Mouse (Mus musculus) granulocyte monocyte progenitor cell, adult 5-6 weeks (primary cell): ENCODE measurements around the gene Rad54l. TPM values are rescaled to one million over a fixed set of nuclear protein-coding genes. Genes with fewer than 3 reads are reported as not detected.

Experiments used
- ATAC-seq: replicated peaks from 2 replicates; pipeline ENCODE4 v1.8.0; 2016; ENCODE audit warnings: mild to moderate bottlenecking, moderate TSS enrichment, inconsistent platforms; ENCODE audit not compliant: poor library complexity, severe bottlenecking
- total RNA-seq, 2 experiments: library from RNA; stranded (forward) in 1 of 2; stranded (reverse) in 1 of 2; fragments of 200-712, 200-1000 nt in 1 of 2; fragments of >200 nt in 1 of 2; fragmentation: Nextera tagmentation in 1 of 2; gene quantifications; 2 replicates each; pipeline ENCODE4 v1.2.3; 2014 to 2017

Rad54l gene
- total RNA-seq, 2 experiments from 2014 or later = 27.9 to 37.5 TPM

DNA sequence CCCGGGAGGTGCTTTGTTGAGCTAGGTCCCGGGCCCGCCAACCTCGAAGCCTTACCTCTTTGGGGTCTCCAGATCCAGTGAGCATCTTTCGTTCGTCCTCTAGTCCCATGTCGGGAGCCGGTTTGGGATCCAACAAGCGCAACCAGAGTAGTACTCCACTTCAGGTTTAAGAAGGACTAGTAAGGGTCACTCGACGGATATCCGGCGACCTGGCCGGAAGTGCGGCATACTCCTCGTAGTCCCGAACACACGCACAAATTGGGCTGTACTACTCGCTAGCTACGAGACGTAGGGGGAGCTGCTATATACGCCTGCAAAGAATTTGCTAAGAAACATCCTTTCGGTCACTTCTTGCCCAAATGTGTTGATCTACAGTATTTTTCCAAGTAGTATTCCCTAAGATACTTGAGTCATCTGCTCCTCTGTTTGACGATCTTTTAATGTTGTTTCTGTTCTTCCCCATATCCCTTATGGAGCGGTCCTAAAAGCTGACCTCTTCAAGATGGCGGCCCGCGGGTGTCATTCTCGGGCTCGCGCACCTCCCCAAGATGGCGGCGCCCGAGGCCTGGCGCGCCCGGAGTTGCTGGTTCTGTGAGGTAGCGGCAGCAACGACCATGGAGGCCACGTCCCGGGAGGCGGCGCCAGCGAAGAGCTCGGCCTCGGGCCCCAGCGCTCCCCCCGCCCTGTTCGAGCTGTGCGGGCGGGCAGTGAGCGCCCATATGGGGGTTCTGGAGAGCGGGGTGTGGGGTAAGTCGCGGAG, 48.4 kb downstream of the Rad54l start, which contains the start of the genes Uqcrh and Lrrc41:
Gene Uqcrh (minus strand): TSS at position 211 of the 760 bp plus-strand sequence.
Gene Lrrc41 (plus strand): TSS at position 409 of the 760 bp plus-strand sequence.
- ATAC-seq = peak; percentile 76

DNA sequence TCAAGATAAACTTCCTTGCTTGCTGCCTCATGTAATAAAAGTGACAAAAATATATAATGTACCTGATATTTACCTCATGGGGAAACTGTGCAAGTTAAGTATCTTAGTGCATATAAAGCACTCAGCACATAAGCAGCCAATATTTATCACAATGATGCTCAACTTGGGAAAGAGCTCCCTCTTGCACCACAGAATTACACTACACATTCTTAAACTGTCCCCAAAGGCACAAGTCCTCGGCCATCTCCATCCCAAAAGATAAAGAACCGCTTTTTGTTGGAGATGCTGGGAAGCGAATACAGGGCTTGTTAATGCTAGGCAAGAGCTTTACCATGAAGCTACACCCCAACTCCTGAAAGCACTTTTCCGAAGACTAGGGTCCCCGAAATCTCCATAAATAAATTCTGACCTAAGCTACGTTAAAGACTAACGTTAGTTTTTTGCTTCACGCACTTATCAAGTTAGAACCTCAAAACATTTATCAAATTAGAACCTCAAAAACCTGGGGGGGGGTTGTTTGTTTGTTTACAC, 49.3 kb downstream of the Rad54l start:
- ATAC-seq = 0 out of 2 replicates have a peak, but pooled peaks have one; percentile 10

- no peak for ATAC-seq
Observed at GRCm38 (mm10) chr4:116073146-116073545, 50.3 kb downstream of the Rad54l start.

DNA sequence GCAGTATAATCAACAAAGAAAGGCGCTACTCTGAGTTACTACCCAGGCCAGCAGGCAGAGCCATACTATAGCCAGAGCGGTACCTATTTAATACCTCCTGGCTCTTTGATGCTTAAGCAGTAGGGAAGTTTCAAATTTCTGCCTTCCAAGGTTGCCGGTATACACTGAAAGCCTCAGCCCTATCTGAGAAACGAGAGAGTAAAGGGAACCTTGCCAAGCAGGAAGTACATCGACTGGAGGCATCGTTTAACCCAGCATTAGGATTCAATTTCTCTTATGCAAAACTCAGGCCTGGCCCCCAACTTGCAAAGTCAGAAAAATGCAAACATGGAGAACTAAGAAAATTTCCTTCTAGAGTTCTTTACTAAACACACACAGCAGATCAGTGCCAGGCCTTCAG, 53.4 kb downstream of the Rad54l start:
- no peak for ATAC-seq

GRCm38 (mm10) chr4:116063855-116064254, 59.6 kb downstream of the Rad54l start:
- no peak for ATAC-seq

DNA sequence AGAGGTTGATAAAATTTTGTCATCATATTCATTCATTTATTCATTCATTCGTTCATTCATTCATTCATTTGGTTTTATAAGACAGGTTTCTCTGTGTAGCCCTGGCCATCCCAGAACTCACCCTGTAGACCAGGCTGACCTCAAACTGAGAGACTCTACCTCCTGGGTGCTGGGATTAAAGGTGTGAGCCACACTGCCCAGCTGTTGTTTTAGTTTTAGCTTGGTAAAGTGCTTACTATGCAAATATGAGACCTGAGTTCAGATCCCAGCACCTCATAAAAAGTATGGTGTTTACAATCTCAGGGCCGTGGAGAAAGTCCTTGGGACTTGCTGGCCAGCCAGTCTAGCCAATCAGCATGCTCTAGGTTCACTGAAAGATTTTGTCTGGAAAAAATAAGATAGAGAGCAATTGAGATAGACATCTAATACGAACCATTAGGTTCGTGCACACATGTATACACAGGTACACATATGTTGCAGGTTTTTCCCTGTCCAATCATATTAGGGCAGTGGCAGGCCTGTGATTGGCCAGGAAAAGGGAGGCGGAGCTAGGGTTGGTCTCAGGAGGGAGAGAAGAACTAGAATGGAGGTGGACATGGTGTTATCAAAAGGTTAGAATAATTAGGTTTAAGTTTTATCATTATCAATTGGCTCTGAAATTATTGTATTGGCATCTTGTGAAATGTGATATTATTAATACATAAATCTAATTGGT, 64.3 kb downstream of the Rad54l start:
- ATAC-seq = no peak

DNA sequence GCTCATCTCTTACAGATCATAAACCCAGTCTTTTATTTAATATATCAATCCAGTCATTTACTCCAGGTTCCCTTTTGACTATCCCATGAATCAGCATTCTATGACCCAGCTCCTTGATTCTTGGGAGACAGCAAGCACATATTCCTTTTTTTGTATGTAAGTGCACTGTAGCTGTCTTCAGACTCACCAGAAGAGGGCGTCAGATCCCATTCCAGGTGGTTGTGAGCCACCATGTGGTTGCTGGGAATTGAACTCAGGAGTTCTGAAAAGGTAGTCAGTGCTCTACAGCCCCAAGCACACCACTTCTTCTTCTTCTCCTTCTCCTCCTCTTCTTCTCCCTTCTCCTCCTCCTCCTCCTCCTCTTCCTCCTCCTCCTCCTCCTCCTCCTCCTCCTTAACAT, 65.9 kb downstream of the Rad54l start:
- ATAC-seq = no peak

- ATAC-seq = peak; percentile 93
Observed at GRCm38 (mm10) chr4:116053399-116053961, 70.0 kb downstream of the Rad54l start, which contains the start of gene Nsun4. TSS of gene Nsun4 (minus strand) at chr4:116053876.

DNA sequence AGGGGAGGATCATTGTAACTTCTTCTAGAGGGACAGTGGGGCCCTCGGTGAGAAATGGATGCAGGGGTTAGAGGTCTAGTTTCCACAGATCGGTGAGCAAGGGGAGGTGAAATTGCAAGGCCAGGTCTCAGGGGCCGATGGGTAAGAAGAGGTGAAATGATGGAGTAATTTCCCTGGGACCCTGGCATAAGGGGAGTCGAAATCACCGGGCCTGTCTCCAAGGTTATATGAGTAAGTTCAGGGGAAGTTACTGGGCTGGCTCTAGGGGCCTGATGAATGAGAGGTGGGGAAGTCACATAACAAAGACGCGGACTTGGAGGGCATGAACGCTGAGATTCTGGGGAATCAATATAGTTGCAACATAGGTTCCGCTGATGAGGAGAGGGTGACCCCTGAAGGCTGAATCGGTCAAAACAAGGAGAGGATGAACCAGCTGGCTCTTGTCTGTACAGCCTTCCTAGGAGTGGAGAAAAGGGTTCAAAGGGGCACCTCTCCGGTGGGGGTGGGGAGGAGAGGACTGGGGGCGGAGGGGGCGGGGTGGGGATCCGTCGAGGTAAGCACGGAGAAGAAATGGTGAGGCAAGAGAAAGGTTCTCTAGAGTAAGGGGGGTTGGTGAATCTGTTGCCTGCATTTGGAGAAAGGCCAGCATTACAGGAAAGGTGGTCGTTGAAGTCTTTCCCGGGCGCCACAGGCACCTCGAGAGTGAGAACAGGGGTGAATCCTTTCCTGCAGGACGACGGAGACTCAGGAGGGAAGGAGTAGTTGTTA, 70.8 kb downstream of the Rad54l start:
- peak; percentile 53 for ATAC-seq

DNA sequence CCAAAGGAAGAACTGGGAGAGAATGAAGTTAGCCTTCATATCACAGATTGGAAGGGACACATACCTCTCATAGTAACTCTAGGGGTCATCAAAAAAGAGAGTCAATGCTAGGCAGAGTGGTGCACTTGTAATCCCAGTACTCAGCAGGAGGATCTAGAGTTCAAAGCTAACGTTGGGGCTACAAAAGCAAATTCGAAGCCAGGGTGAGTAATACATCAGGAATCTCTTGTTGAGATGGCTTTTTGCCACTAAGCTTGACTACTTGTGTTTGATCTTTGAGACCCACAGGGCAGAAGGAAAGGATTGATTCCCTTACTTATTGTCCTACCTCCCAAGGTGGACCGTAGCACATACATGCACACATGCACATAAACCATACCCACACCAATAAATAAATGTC, 74.3 kb downstream of the Rad54l start:
- no peak for ATAC-seq

DNA sequence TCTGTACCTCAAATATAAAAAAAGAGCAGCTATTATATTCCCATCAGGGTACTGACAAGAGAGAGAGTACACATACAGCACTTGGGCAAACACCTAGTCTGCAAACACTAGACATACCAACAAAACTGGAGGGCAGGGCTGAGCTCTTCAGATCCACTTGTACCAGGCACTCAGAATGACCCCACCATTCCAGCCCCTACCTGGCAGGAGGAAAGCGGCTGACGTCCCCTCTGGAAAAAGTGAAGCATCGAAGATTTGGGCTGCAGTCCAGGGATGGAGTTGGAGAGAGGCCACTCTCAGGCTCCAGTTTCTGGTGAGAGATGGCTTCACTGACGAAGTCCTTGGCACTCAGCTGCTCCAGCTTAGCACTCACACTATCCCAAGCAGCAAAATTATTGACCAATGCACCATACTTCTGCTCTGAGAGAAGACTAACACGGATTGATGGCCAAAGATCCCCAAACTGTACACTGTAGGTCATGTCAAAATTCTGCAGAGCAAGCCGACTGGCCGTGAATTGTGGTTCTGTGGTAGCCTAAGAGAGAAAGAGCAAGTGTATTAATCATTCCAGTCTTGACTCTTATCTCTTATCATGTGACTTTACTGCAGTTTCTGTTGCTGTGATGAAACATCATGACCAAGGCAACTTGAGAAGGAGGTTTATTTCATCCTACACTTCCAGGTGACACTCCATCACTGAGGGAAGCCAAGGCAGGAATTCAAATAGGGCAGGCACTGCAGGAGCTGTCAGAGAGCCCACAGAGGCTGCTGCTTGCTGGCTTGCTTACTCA, 75.2 kb downstream of the Rad54l start:
- no peak for ATAC-seq

GRCm38 (mm10) chr4:116047681-116048080, 75.8 kb downstream of the Rad54l start:
- no peak for ATAC-seq

GRCm38 (mm10) chr4:116046604-116047003, 76.9 kb downstream of the Rad54l start:
- ATAC-seq = no peak

Other genes with a start within 250 kb of the Rad54l start
- gene Kncn, start 239.3 kb downstream of the Rad54l start, total RNA-seq (2014; fragmentation: Nextera tagmentation) = not detected in 2 replicates
- not detected in 2 replicates for gene Kncn, start 239.3 kb downstream of the Rad54l start, total RNA-seq (2017)
- not detected in 2 replicates for gene 6430628N08Rik, start 233.0 kb downstream of the Rad54l start, total RNA-seq (2014; fragmentation: Nextera tagmentation)
- not detected in 2 replicates for gene 6430628N08Rik, start 233.0 kb downstream of the Rad54l start, total RNA-seq (2017)
- gene Dmbx1, start 183.8 kb downstream of the Rad54l start, total RNA-seq (2014; fragmentation: Nextera tagmentation) = not detected in 2 replicates
- gene Dmbx1, start 183.8 kb downstream of the Rad54l start, total RNA-seq (2017) = not detected in 2 replicates
- 1.8 and 3.6 TPM in 2 replicates for gene Faah, start 105.8 kb downstream of the Rad54l start, total RNA-seq (2014; fragmentation: Nextera tagmentation)
- gene Faah, start 105.8 kb downstream of the Rad54l start, total RNA-seq (2017) = 1.3 and 2.1 TPM in 2 replicates
- 15.0 and 17.0 TPM in 2 replicates for gene Nsun4, start 69.8 kb downstream of the Rad54l start, total RNA-seq (2014; fragmentation: Nextera tagmentation)
- gene Nsun4, start 69.8 kb downstream of the Rad54l start, total RNA-seq (2017) = 7.4 and 14.6 TPM in 2 replicates
- gene Uqcrh, start 48.6 kb downstream of the Rad54l start, total RNA-seq (2014; fragmentation: Nextera tagmentation) = 723 and 784 TPM in 2 replicates
- 360 and 561 TPM in 2 replicates for gene Uqcrh, start 48.6 kb downstream of the Rad54l start, total RNA-seq (2017)
- gene Lrrc41, start 48.4 kb downstream of the Rad54l start, total RNA-seq (2014; fragmentation: Nextera tagmentation) = 17.9 and 24.3 TPM in 2 replicates
- 19.2 and 20.7 TPM in 2 replicates for gene Lrrc41, start 48.4 kb downstream of the Rad54l start, total RNA-seq (2017)
- 13.8 and 18.3 TPM in 2 replicates for gene Pomgnt1, start 150 bp upstream of the Rad54l start, total RNA-seq (2014; fragmentation: Nextera tagmentation)
- 17.1 and 17.5 TPM in 2 replicates for gene Pomgnt1, start 150 bp upstream of the Rad54l start, total RNA-seq (2017)
- gene Lurap1, start 27.6 kb upstream of the Rad54l start, total RNA-seq (2014; fragmentation: Nextera tagmentation) = not detected in 2 replicates
- not detected in 2 replicates for gene Lurap1, start 27.6 kb upstream of the Rad54l start, total RNA-seq (2017)
- gene Tspan1, start 43.9 kb upstream of the Rad54l start, total RNA-seq (2014; fragmentation: Nextera tagmentation) = not detected in 2 replicates
- not detected in 2 replicates for gene Tspan1, start 43.9 kb upstream of the Rad54l start, total RNA-seq (2017)
- gene 1700042G07Rik, start 49.7 kb upstream of the Rad54l start, total RNA-seq (2014; fragmentation: Nextera tagmentation) = not detected in 2 replicates
- not detected in 2 replicates for gene 1700042G07Rik, start 49.7 kb upstream of the Rad54l start, total RNA-seq (2017)
- gene Gm49337, start 49.7 kb upstream of the Rad54l start, total RNA-seq (2014; fragmentation: Nextera tagmentation) = not detected in 2 replicates
- gene Gm49337, start 49.7 kb upstream of the Rad54l start, total RNA-seq (2017) = 0.26 TPM in 2 replicates
- gene Pik3r3, start 97.9 kb upstream of the Rad54l start, total RNA-seq (2014; fragmentation: Nextera tagmentation) = 0.39 TPM in 1 of 2 replicates, not detected in the other
- 0.30 TPM in 1 of 2 replicates, not detected in the other for gene Pik3r3, start 97.9 kb upstream of the Rad54l start, total RNA-seq (2017)